Mouse (Mus musculus) intestine, embryonic 16.5 days (tissue): ENCODE data around the gene Phlpp1. TPM values are rescaled to one million over a fixed set of nuclear protein-coding genes. Genes with fewer than 3 reads are reported as not detected.

Experiments
- ATAC-seq: fragments of 200-750 bp; cut with Nextera tagmentation; 2 replicates; pipeline ENCODE4 v1.8.0; 2017; ENCODE audit warnings: moderate TSS enrichment, moderate library complexity
- H3K27ac ChIP-seq: fragments of 300-500 bp; sonication (generic); 2 replicates; pipeline ENCODE4 v1.5.1; 2014; ENCODE audit warnings: mild to moderate bottlenecking, low read length
- H3K27me3 ChIP-seq: fragments of 300-500 bp; sonication (generic); replicated peaks from 2 replicates; pipeline ENCODE4 v1.6.1; 2014; ENCODE audit warnings: low read length, control low read depth, mixed read lengths; ENCODE audit not compliant: control insufficient read depth, insufficient read depth
- H3K36me3 ChIP-seq: fragments of 300-500 bp; sonication (generic); 2 replicates; pipeline ENCODE4 v1.6.1; 2014; ENCODE audit warnings: low read length, control low read depth; ENCODE audit not compliant: control insufficient read depth, insufficient read depth
- H3K4me1 ChIP-seq: fragments of 300-500 bp; sonication (generic); 2 replicates; pipeline ENCODE4 v1.6.1; 2014; ENCODE audit warnings: low read length, control low read depth, mixed read lengths; ENCODE audit not compliant: control insufficient read depth, insufficient read depth
- H3K4me2 ChIP-seq: fragments of 300-500 bp; sonication (generic); 2 replicates; pipeline ENCODE4 v1.6.1; 2014; ENCODE audit warnings: low read depth, low read length, control low read depth
- H3K4me3 ChIP-seq: fragments of 300-500 bp; sonication (generic); 2 replicates; pipeline ENCODE4 v1.5.1; 2014; ENCODE audit warnings: mild to moderate bottlenecking, low read length
- H3K9ac ChIP-seq: fragments of 300-500 bp; sonication (generic); 2 replicates; pipeline ENCODE4 v1.6.1; 2014; ENCODE audit warnings: low read depth, low read length
- H3K9me3 ChIP-seq: fragments of 300-500 bp; sonication (generic); 2 replicates; pipeline ENCODE4 v1.6.1; 2016; ENCODE audit warnings: low read length, control low read depth; ENCODE audit not compliant: control insufficient read depth
- WGBS: fragments of 180-500 bp; shearing (Covaris S2); extraction: QIAGEN DNeasy Blood & Tissue Kit; methylation state at CpG from one replicate; pipeline ENCODE4 v1.1.7; 2014; 5-methylcytosine and 5-hydroxymethylcytosine counted together
- polyA plus RNA-seq: library from polyadenylated mRNA; unstranded; fragments of >200 nt; fragmentation: Nextera tagmentation; extraction: Ambion mirVana; gene quantifications from 2 replicates; pipeline ENCODE4 v1.2.1, GENCODE M21; 2015

Gene Phlpp1
- polyA plus RNA-seq, 1 experiment from 2014 or later, result 2.9 TPM

DNA sequence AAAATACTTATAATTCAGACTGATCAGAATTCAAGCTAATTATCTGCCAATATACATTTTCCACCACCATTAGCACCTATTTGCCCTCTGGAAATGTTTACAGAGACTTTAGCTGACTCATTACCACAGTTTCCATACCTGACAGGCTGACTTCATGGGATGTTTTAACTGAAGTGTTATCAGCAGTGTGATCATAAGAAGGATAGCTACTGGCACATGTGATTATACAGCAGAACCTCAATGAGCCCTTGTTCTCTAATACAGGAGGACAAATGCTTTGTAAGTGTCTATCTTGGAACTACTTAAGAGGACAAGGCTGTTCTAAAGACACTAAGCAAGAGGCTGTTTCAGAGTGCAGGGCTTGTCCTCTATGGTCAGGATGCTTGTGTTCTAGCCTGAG lies 15.9 kb downstream of the Phlpp1 start:
- peak overlapping the region; percentile 11; the same call in 1 of the 2 replicates for H3K27ac ChIP-seq
- H3K36me3 ChIP-seq, result no peaks in the 10 kb centered on the region
- H3K4me1 ChIP-seq, result peaks cover 19% of the 10 kb centered on the region
- no peak overlapping the region for H3K9ac ChIP-seq
- H3K27me3 ChIP-seq, result no peaks in the 10 kb centered on the region
- no peak overlapping the region for H3K4me3 ChIP-seq
- H3K4me2 ChIP-seq, result no peak overlapping the region
- ATAC-seq, result no peak
- no peaks in the 10 kb centered on the region for H3K9me3 ChIP-seq

- no peak overlapping the region for H3K9ac ChIP-seq
- no peak overlapping the region for H3K4me2 ChIP-seq
- ATAC-seq, result no peak
- WGBS, result 94% methylated on average over 3 of the region's 3 CpGs
- no peaks in the 10 kb centered on the region for H3K36me3 ChIP-seq
- no peaks in the 10 kb centered on the region for H3K27me3 ChIP-seq
- no peak overlapping the region for H3K27ac ChIP-seq
- peaks cover 28% of the 10 kb centered on the region for H3K4me1 ChIP-seq
- H3K9me3 ChIP-seq, result no peaks in the 10 kb centered on the region
- H3K4me3 ChIP-seq, result no peak overlapping the region
Measured at GRCm38 (mm10) chr1:106188756-106189155, 17.2 kb downstream of the Phlpp1 start.

DNA sequence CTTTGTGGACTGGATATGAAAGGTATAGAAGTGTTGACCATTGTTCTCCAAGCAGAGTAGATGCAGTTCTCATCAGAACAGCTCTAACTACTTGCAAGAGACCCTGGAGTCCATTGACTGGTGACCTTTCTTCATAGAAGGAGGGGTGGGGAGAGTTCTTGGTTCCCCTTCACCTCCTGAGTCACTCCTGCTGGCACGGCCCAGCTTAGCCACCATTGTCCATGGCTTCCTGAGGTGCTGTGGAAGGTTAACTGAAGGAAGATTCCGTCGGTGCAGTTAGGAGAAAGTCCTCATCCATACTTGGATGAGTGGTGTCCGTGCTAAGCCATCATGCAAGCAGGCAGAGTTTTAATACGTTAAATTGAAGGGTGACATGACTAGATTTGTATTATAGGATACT lies 17.8 kb downstream of the Phlpp1 start:
- no peaks in the 10 kb centered on the region for H3K36me3 ChIP-seq
- no peak for ATAC-seq
- H3K9me3 ChIP-seq, result no peaks in the 10 kb centered on the region
- WGBS, result 90% methylated on average over 5 of the region's 5 CpGs
- H3K27me3 ChIP-seq, result no peaks in the 10 kb centered on the region
- no peak overlapping the region for H3K4me2 ChIP-seq
- H3K4me3 ChIP-seq, result no peak overlapping the region
- H3K27ac ChIP-seq, result no peak overlapping the region
- H3K9ac ChIP-seq, result no peak overlapping the region
- peaks cover 30% of the 10 kb centered on the region for H3K4me1 ChIP-seq

- ATAC-seq, result no peak
- Histone ChIP-seq H3K9ac (no peak overlapping the region), H3K27ac (no peak overlapping the region), H3K4me2 (no peak overlapping the region), H3K9me3 (no peaks in the 10 kb centered on the region), H3K36me3 (no peaks in the 10 kb centered on the region), H3K4me3 (no peak overlapping the region), H3K27me3 (no peaks in the 10 kb centered on the region), H3K4me1 (peaks cover 24% of the 10 kb centered on the region)
- 44% methylated on average over 3 of the region's 3 CpGs for WGBS
Measured at GRCm38 (mm10) chr1:106190695-106191094, 19.1 kb downstream of the Phlpp1 start.

- Histone ChIP-seq H3K4me1 (peaks cover 18% of the 10 kb centered on the region), H3K27me3 (no peaks in the 10 kb centered on the region), H3K36me3 (no peaks in the 10 kb centered on the region), H3K4me3 (no peak overlapping the region), H3K4me2 (no peak overlapping the region), H3K27ac (no peak overlapping the region), H3K9ac (no peak overlapping the region), H3K9me3 (no peaks in the 10 kb centered on the region)
- WGBS, result 63% methylated on average over 8 of the region's 8 CpGs
- ATAC-seq, result no peak
Measured at GRCm38 (mm10) chr1:106191885-106192284, 20.3 kb downstream of the Phlpp1 start.

GRCm38 (mm10) chr1:106192864-106193470 lies 21.4 kb downstream of the Phlpp1 start:
- Histone ChIP-seq H3K4me2 (peak overlapping the region; percentile 14; the same call in 1 of the 2 replicates), H3K27ac (peak overlapping the region; percentile 64), H3K4me1 (peaks cover 14% of the 10 kb centered on the region), H3K27me3 (no peaks in the 10 kb centered on the region), H3K9me3 (no peaks in the 10 kb centered on the region), H3K9ac (no peak overlapping the region), H3K36me3 (no peaks in the 10 kb centered on the region), H3K4me3 (no peak overlapping the region)
- WGBS, result 48% methylated on average over 8 of the region's 8 CpGs
- ATAC-seq, result peak; percentile 12

DNA sequence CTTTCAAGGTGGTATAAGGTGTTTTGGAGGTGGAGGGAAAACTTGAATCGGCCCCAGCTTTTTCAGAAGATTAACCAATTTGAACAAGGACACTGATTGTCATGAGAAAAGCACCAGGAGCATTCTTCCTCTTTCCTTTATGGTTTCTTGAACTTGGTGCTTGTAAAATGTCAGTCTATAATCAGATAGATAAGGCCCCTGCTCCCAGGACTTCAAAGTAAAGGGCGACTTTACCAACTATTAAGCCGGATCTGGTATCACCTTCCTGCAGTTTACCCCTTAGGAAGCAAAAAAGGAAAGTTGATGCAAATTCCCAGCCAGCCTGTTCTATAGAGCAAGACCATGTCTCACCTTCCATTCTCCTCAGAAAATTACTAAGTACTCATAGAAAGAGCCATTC lies 21.9 kb downstream of the Phlpp1 start:
- Histone ChIP-seq H3K9ac (no peak overlapping the region), H3K4me2 (peak overlapping the region; percentile 9; the same call in 1 of the 2 replicates), H3K27ac (peak overlapping the region; percentile 49; the same call in 1 of the 2 replicates), H3K27me3 (no peaks in the 10 kb centered on the region), H3K36me3 (no peaks in the 10 kb centered on the region), H3K9me3 (no peaks in the 10 kb centered on the region), H3K4me1 (peaks cover 14% of the 10 kb centered on the region), H3K4me3 (no peak overlapping the region)
- WGBS, result 47% methylated on average over 3 of the region's 3 CpGs
- ATAC-seq, result peak; percentile 73

DNA sequence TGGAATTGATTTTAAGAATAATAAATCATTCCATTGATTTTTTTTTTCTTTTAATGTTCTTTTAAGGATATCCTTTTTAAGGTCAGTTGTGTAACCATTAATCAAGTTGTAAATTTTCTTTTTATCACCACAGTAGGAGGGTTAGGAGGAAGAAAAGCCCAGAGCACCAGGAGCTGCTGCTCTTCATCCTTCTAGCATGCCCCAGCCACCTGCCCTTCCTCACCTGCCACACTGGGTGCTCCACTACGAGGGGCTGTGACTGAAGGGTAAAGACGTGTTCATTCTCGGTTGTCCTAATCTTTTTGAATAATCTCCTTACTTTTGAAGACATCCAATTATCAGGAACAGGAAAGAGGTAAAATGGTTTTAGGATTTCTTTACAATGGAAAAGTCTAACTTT lies 22.7 kb downstream of the Phlpp1 start:
- no peaks in the 10 kb centered on the region for H3K36me3 ChIP-seq
- H3K9me3 ChIP-seq, result no peaks in the 10 kb centered on the region
- H3K27me3 ChIP-seq, result no peaks in the 10 kb centered on the region
- peak; percentile 50 for ATAC-seq
- H3K4me1 ChIP-seq, result peaks cover 18% of the 10 kb centered on the region
- H3K4me2 ChIP-seq, result no peak overlapping the region
- no peak overlapping the region for H3K9ac ChIP-seq
- H3K4me3 ChIP-seq, result no peak overlapping the region
- H3K27ac ChIP-seq, result no peak overlapping the region
- WGBS, result 45% methylated on average over 3 of the region's 3 CpGs

DNA sequence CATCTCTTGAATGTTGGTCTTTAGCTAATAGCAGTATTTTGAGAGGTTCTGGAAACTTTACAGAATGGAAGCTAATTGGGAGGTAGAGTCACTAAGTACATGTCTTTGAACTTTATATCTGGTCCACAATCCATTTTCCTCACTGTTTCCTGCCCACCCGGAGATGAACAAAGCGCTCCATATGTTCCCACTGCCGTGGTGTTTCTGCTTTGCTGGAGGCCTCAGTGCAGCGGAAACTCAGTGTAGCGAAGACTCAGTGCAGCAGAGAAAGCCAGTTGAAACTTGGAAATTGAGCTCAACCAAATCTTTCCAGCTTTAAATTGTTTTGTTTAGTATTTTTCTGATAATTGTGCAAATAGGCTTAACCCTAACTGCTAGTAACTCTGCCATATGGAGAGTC lies 26.4 kb downstream of the Phlpp1 start:
- Histone ChIP-seq H3K9ac (no peak overlapping the region), H3K36me3 (no peaks in the 10 kb centered on the region), H3K4me1 (peaks cover 18% of the 10 kb centered on the region), H3K27me3 (no peaks in the 10 kb centered on the region), H3K4me3 (no peak overlapping the region), H3K27ac (no peak overlapping the region), H3K9me3 (no peaks in the 10 kb centered on the region), H3K4me2 (no peak overlapping the region)
- WGBS, result 82% methylated on average over 5 of the region's 5 CpGs
- ATAC-seq, result no peak

DNA sequence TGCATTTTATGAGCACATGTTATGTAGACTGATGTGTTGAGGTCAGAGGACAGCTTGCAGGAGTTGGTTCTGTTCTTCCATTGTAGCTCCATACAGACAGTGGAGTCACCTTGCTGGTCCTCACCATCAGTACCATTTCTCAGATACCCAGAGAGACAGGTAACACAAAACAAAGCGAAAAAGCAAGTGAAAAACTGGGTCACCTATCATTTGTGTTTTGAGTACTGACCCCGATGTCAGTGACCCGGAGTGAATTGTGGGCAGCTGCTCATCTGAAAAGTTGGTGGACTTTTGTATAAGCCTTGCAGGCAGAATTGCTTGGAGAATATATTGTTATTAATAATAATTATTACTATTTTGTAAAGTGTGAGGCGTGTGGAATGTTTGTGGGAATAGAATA lies 27.6 kb downstream of the Phlpp1 start:
- Histone ChIP-seq H3K27ac (no peak overlapping the region), H3K27me3 (no peaks in the 10 kb centered on the region), H3K9ac (no peak overlapping the region), H3K36me3 (no peaks in the 10 kb centered on the region), H3K9me3 (no peaks in the 10 kb centered on the region), H3K4me2 (no peak overlapping the region), H3K4me1 (peaks cover 18% of the 10 kb centered on the region), H3K4me3 (no peak overlapping the region)
- WGBS, result 73% methylated on average over 4 of the region's 4 CpGs
- ATAC-seq, result no peak
